Mouse (Mus musculus): ENCODE measurements at regions not wholly inside any gene's neighbourhood (a gene's known extent, or its start where the extent isn't known, plus 50 kb on each side); places are given as distances from the start of the nearest gene placed in this dataset.

DNA sequence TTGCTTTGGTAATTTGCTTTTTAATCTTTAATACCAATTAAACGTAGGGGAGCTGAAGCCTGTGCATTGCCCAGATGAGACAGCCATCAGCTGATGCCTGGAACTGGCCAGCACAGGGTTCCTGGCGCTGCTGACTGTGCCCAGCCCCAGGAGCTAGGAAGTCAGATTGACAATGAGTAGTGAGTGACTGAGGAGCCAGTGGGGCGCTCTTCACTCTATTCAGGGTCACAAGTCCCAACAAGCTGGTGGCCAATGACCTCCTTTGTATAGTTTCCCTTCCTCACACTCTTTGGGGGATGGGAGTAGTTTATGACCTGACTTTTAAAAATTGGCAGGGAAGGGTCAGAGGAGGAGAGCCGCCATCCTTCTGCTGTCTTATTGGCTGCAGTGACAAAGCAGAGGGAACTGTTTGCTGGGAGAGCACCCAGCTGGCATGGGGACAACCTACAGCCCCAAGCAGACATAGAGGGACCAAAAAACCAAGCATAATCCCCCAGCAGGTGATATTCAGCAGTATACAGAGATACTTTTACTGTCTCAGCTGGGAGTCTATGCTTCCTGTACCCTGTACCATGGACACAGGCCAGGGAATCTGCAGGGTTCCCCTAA lies 80.6 kb downstream of the Spata19 start:
- TF ChIP-seq SMC3 (IDR thresholded peaks at IDR 0.05; ENCODE audit: low read depth, low read length) (no peak), NRF1 (IDR thresholded peaks at IDR 0.05; ENCODE audit: insufficient read depth, low read depth, low read length, poor library complexity, severe bottlenecking) (no peak), UBTF (IDR thresholded peaks at IDR 0.05; ENCODE audit: borderline replicate concordance, insufficient read depth, low read depth, low read length) (no peak), KAT2A (conservative IDR thresholded peaks at IDR 0.05; ENCODE audit: low read depth, low read length) (no peak), MEF2A (IDR thresholded peaks at IDR 0.05; ENCODE audit: extremely low read depth, insufficient replicate concordance, low read depth, low read length, poor library complexity, severe bottlenecking) (no peak), MAX (IDR thresholded peaks at IDR 0.05; ENCODE audit: low read length) (no peak), ZMIZ1 (IDR thresholded peaks at IDR 0.05; ENCODE audit: low read depth, low read length) (no peak), CHD2 (IDR thresholded peaks at IDR 0.05; ENCODE audit: low read length) (no peak), TCF12 (IDR thresholded peaks at IDR 0.05; ENCODE audit: low read depth, low read length) (no peak), EP300 (IDR thresholded peaks at IDR 0.05; ENCODE audit: low read depth in 1 of 2, low read length in 2 of 2) (no peak), MAFK (IDR thresholded peaks at IDR 0.05; ENCODE audit: borderline replicate concordance, low read depth, low read length) (no peak), ETS1 (IDR thresholded peaks at IDR 0.05; ENCODE audit: low read depth, low read length) (no peak), CTCF (IDR thresholded peaks at IDR 0.05 in 2 of 3, conservative IDR thresholded peaks at IDR 0.05 in 1 of 3; ENCODE audit: control insufficient read depth in 1 of 3, insufficient read depth in 1 of 3, low read depth in 2 of 3, low read length in 3 of 3, poor library complexity in 1 of 3, severe bottlenecking in 1 of 3) (no peak), HCFC1 (IDR thresholded peaks at IDR 0.05; ENCODE audit: low read depth, low read length) (no peak)

DNA sequence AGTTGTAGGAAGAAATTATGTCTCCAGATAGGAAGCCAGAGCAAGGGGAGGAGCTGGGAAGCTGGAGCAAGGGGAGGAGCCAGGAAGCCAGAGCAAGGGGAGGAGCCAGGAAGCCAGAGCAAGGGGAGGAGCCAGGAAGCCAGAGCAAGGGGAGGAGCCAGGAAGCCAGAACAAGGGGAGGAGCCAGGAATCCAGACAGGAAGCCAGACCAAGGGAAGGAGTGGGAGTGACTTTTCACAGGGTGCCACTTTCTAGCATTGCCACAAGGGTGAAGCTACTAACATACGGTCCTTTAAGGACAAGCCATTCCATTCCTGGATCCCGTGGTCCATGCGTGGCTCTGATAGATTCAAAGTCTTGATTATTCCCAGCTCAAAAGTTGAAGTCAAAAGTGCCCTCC lies 81.7 kb downstream of the Spata19 start:
- Histone ChIP-seq H3K36me3 (ENCODE audit: control insufficient read depth in 1 of 2, insufficient read depth in 2 of 2, low read length in 2 of 2) (no peaks in the 10 kb centered on the region), H3K27ac (ENCODE audit: control insufficient read depth, low read depth, low read length) (no peak overlapping the region), H3K9ac (ENCODE audit: control insufficient read depth, low read depth, low read length, poor library complexity, severe bottlenecking) (no peak overlapping the region), H3K4me1 (ENCODE audit: control insufficient read depth in 1 of 2, insufficient read depth in 2 of 2, low read length in 2 of 2) (no peaks in the 10 kb centered on the region), H3K79me2 (ENCODE audit: control insufficient read depth, insufficient read depth, low read length, poor library complexity) (no peaks in the 10 kb centered on the region), H3K27me3 (ENCODE audit: control insufficient read depth in 1 of 2, insufficient read depth in 2 of 2, low read length in 2 of 2) (no peaks in the 10 kb centered on the region), H3K9me3 (replicated peaks; ENCODE audit: insufficient read depth, low read length) (no peaks in the 10 kb centered on the region), H3K4me3 (ENCODE audit: control insufficient read depth in 1 of 2, insufficient read depth in 1 of 2, low read depth in 2 of 2, low read length in 2 of 2) (no peak overlapping the region)
- TF ChIP-seq EP300 (IDR thresholded peaks at IDR 0.05; ENCODE audit: low read depth in 1 of 2, low read length in 2 of 2) (no peak), NELFE (IDR thresholded peaks at IDR 0.05; ENCODE audit: low read depth, low read length) (no peak), POLR2AphosphoS2 (IDR thresholded peaks at IDR 0.05; ENCODE audit: low read length) (no peak), ZKSCAN1 (IDR thresholded peaks at IDR 0.05; ENCODE audit: low read depth, low read length) (no peak), RAD21 (IDR thresholded peaks at IDR 0.05; ENCODE audit: low read depth, low read length) (no peak), RCOR1 (IDR thresholded peaks at IDR 0.05; ENCODE audit: low read depth, low read length) (no peak), POLR2A (IDR thresholded peaks at IDR 0.05; ENCODE audit: control insufficient read depth in 1 of 2, insufficient read depth in 1 of 2, low read depth in 1 of 2, low read length in 2 of 2, poor library complexity in 1 of 2) (no peak), BHLHE40 (IDR thresholded peaks at IDR 0.05; ENCODE audit: borderline replicate concordance, low read depth, low read length) (no peak), MAX (IDR thresholded peaks at IDR 0.05; ENCODE audit: low read length) (no peak), SMC3 (IDR thresholded peaks at IDR 0.05; ENCODE audit: low read depth, low read length) (no peak), NRF1 (IDR thresholded peaks at IDR 0.05; ENCODE audit: insufficient read depth, low read depth, low read length, poor library complexity, severe bottlenecking) (no peak), MAZ (IDR thresholded peaks at IDR 0.05; ENCODE audit: low read depth, low read length) (no peak), CTCF (IDR thresholded peaks at IDR 0.05 in 2 of 3, conservative IDR thresholded peaks at IDR 0.05 in 1 of 3; ENCODE audit: control insufficient read depth in 1 of 3, insufficient read depth in 1 of 3, low read depth in 2 of 3, low read length in 3 of 3, poor library complexity in 1 of 3, severe bottlenecking in 1 of 3) (no peak), CHD1 (IDR thresholded peaks at IDR 0.05; ENCODE audit: low read depth, low read length) (no peak), ZC3H11A (IDR thresholded peaks at IDR 0.05; ENCODE audit: low read depth, low read length) (no peak)
- no peak for DNase-seq (ENCODE audit: low read depth, low spot score)

More for the DNA sequence above, 80.6 kb downstream of the Spata19 start:
- H3K4me3 ChIP-seq (ENCODE audit: control insufficient read depth in 1 of 2, insufficient read depth in 1 of 2, low read depth in 2 of 2, low read length in 2 of 2) = no peak overlapping the region
- H3K27me3 ChIP-seq (ENCODE audit: control insufficient read depth in 1 of 2, insufficient read depth in 2 of 2, low read length in 2 of 2) = no peaks in the 10 kb centered on the region
- H3K9me3 ChIP-seq (replicated peaks; ENCODE audit: insufficient read depth, low read length) = no peaks in the 10 kb centered on the region
- no peak overlapping the region for H3K27ac ChIP-seq (ENCODE audit: control insufficient read depth, low read depth, low read length)
- no peaks in the 10 kb centered on the region for H3K36me3 ChIP-seq (ENCODE audit: control insufficient read depth in 1 of 2, insufficient read depth in 2 of 2, low read length in 2 of 2)
- H3K9ac ChIP-seq (ENCODE audit: control insufficient read depth, low read depth, low read length, poor library complexity, severe bottlenecking) = no peak overlapping the region
- H3K79me2 ChIP-seq (ENCODE audit: control insufficient read depth, insufficient read depth, low read length, poor library complexity) = no peaks in the 10 kb centered on the region
- H3K4me1 ChIP-seq (ENCODE audit: control insufficient read depth in 1 of 2, insufficient read depth in 2 of 2, low read length in 2 of 2) = no peaks in the 10 kb centered on the region
- DNase-seq (ENCODE audit: low read depth, low spot score) = no peak
